Mouse (Mus musculus) ovary, postnatal 14 days (tissue): Measurements from ENCODE around the gene Ttc21a.
"Not testable (repeated sequence)": the region's sequence is repeated elsewhere in the genome, so short reads cannot be mapped to it uniquely, and the experiment has no call there.

Source experiments
- DNase-seq: peaks from one replicate; pipeline ENCODE4 v3.0.0; 2022; ENCODE audit warnings: low spot score

The Ttc21a gene

DNA sequence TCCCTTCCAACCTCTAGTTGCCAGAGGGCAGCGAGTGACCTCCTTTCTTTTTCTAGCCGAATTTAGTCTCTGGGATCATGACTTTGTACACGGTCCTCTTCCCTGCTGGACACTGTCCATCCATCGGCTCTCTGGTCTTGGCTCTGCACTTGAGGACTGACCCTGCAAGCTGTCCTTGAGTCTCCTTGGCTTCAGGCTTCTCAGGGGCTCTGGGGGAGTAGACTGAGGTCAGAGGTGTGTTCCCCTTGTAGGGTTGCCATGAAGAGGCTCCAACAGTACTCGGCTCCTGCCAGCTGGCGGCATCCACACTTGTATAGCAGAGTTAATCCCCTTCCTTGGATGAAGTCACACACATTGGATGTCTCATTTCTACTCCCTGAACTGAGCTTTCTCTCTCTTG lies 62.2 kb downstream of the Ttc21a start:
- no peak for DNase-seq

DNA sequence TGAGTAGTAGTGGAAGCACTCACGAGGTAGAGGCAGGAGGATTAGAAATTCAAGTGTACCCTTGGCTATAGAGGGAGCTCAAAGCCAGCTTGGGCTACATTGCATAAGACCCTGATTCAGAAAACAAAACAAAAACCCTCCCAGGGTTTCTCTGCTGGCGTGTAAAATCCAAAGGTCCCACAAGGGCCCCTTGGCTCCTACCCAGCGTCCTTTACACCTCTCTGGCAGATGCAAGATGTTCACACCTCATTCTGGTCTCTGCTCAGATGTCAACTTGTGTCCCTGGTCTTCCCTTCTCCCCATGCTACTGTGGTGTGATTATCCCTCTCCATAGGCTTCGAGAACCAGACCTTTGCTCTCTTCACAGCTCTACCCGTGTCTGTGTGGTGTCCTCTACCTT lies 63.4 kb downstream of the Ttc21a start:
- DNase-seq, result no peak

DNA sequence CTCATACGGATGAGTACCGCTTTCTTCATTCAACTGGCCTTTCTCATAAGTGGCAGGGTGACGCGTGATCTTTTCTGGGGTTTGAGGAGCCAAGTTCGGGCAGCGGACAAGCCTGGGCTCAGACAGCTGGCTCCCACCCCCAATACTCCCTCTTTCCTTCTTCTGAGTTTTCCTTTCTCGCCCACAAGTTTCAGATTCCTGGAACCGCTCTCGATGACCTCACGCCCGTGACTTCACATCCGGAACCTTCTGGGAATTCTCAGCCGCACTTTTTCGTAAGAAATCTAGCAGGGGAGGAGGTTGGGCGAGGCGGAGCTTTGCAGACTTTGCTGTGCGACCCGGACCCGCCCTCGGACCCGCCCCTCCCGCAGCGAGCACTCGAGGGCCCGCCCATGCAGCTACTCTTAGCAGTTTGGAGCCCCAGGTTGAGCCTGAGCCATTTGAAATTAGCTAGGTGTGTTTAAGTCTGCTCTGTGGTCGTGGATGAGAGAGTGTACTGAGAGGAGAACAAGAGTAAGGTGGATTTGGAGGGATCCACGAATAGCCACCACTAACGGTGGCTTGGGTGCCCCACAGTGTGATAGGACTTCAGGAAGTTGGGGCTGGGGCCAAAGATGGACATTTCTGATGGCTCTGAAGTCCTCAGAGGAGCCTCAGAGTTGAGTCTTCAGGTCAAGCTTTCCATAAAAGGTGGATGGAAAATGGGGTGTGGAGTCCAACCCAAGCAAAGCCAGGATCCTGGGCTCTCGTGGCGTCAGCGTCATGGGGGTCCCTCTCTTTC lies 64.7 kb downstream of the Ttc21a start:
- DNase-seq, result peak; percentile 66

DNA sequence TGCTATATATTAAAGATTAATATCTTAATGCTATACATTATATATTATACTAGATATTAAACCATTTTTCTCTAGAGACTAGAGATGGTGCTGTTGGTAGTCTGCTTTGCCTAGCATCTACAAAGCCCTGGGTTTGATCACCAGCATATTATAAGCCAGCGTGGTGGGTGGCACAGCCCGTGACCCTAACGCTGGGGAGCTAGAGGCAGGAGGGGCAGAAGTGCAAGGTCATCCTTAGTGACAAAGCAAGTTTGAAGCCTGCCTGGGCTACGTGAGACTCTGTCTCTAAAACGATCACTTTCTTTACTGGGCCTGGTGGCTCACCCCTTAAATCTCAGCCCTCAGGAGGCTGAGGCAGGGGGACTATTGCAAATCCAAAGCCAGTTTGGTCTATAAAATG lies 65.5 kb downstream of the Ttc21a start:
- DNase-seq, result no peak

DNA sequence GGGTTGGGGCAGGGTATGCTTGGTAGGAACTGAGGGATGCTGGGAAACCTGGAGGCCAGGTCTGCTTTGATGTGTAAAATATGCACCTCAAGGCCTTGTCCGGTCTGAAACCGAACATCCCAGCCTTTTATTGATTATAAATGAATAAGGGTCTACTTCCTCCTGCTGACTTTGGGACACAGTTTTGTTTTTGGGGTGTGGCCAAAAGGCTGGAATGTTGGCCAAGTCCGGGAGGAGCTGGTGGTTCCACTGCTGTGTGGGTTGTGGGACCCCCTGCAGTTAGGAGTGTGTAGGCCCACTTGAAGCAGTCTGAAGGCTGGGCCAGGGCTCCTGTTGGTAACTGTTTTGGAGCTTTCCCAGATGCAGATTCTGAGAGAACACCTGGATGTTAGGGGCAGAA lies 68.5 kb downstream of the Ttc21a start:
- no peak for DNase-seq

DNA sequence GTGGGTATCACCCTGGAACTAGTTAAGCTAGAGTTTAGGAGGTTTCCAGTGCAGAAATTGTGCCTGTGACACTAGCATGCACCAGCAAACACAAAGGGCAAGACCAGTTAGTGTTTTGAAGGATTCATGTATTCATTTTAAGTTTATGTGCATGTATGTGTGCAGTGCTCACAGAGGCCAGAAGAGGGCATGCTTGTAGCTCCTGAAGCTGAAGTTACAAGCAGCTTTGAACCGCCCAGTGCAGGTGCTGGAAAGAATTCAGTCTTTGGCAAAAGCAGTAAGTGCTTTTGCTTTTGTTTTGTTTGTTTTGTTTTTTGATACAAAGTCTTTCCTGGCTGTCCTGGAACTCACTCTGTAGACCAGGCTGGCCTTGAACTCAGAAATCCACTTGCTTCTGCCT lies 70.4 kb downstream of the Ttc21a start:
- no peak for DNase-seq

DNA sequence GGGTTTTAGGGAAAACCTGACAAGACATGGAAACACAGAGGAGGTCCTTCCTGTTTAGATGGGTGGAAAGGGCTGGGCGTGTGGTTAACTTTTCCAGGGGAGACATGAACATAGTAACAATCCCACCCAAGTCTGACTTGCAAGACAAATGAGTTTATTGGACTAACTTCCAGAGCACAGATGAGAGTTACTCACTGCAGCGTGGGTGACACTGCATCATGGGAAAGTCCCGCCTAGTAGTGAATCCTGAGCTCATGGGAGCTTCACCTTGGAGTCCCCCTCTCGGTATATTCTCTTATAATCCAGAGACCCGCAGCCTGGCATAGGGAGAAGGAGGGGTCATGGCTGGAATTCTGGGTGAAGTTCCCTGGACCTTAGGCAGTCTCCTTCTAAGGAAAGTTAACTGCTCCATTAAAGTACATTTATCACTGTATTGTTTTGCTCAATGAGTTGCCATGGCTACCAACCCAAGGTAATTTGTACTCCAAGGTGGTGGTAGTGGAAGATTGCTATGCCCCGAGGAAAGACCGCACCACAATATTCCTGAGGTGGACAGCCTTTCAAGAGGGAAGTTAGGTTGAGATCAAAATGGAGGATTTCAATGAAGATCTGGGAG lies 71.9 kb downstream of the Ttc21a start:
- DNase-seq, result no peak

DNA sequence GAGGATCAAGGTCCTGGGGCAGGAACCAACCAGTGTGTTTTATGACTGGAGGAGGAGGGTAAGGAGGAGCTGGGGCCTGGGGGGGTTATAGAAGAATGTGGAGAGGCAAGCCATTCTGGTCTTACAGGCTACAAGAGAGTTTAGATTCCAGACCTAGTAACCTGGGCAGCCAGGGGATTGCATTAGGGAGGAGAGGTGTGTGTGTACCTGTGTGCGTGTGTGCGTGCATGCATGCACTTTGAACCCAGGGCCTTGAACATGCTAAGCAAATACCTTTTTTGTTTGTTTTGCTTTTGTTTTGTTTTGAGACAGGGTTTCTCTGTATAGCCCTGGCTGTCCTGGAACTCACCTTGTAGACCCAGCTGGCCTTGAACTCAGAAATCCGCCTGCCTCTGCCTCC lies 72.5 kb downstream of the Ttc21a start:
- no peak for DNase-seq

DNA sequence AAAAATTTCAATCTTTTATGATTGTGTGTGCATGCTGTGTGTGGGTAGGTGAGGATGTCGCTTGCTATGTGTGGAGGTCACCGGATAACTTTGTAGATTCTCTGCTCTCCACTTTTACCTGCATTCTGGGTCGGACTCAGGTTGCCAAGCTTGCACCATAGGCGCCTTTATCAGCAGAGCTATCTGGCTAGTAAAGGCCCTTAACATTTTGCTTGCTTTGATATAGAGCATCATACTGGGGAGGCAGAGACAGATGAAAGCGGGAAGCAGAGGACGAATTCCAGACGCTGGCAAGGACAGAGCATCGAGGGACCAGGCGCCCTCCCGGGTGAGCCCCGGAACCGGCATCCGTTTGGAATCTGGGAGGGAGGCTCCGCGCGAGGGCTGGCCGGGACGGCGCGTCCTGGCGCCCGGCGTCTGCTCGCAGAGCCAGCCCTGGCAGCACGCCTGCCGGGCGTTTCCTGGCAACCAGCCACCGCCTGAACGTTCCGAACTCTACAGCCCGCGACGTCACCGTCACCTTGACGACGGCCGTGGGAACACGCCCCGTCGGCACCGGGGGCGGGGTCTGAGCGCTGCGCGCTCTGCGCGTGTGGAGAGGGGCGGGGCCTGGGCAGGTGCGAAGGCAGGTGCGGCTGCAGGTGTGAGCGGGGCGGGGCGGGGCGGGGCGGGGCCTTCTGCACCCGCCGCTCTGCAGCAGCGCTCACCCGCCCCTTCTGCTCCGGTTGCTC lies 73.5 kb downstream of the Ttc21a start:
- DNase-seq, result peak; percentile 100

DNA sequence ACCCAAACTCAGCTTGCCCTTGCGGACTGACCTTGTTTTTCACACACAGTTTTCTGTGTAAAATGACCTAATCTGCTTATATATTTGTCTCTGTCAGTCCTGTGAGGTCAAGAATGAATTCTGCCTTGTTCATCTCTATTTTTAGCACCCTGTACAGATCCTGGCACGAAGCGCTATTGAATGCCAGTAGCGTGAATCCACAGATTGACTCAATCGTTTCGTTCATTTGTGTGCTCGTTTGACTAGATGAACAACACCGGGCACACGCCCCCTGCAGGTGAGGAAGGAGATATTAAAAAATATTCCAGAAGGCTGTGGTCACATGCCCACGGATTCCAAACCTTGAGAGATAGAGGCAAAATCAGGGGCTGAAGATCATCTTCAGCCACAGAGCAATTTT lies 74.1 kb downstream of the Ttc21a start:
- DNase-seq, result peak; percentile 49

DNA sequence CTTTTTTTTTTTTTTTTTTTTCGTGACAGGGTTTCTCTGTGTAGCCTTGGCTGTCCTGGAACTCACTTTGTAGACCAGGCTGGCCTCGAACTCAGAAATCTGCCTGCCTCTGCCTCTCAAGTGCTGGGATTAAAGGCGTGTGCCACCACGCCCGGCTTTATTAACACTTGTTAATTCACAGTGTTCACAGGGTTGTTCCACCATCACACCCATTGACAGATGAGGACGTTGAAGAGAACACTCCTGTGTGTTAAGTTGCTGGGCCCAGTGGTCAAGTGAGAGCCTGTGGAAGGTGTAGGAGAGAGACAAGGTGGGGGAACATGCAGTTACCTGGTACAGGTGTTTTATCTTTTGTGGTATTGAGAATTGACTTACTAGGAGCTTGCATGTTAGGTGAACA lies 74.8 kb downstream of the Ttc21a start:
- DNase-seq, result not testable (repeated sequence)

DNA sequence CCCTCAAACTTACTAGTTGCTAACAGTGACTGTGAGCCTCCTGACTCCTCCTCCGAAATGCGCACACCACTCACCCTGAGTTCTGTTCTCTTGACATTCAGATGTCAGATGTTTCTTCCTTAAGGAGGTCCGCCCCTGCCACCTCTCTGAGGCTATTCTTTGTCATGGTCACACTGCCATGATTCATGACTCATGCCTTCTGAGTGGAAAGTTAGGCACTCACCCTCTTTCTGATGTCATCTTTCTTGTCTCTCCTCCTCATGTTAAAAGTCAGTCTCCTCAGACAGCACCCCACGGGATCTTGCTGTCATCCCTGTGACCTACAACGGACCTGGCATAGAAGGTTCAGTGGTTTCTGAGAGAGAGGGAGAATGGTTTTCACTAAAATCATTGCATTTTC lies 75.4 kb downstream of the Ttc21a start:
- DNase-seq, result no peak

DNA sequence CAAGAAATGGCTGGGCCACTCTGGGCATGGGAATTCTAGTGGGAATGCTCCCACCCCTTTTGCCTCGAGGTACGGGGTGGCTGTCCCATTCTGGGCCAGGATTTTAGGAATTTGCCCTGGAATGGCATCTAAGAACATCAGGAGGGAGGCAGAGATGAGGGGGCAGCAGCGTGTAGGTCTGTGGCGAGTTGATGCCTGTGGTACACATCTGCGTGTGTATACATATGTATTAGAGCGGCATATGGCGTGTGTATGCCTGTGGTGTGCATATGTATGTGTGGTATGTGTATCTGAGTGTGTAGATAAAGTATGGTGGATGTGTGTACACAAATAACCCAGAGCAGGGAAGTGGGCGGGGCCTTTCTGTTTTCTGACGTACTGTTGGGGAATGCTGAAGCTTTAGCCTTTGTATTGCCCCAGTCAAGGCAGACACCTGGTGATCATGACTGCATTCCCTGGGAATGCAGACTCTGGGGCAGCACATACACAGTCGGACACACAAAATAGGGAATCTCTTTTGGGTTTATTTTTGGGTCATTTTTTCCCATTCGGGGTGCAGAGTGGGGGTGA lies 75.9 kb downstream of the Ttc21a start:
- no peak for DNase-seq

DNA sequence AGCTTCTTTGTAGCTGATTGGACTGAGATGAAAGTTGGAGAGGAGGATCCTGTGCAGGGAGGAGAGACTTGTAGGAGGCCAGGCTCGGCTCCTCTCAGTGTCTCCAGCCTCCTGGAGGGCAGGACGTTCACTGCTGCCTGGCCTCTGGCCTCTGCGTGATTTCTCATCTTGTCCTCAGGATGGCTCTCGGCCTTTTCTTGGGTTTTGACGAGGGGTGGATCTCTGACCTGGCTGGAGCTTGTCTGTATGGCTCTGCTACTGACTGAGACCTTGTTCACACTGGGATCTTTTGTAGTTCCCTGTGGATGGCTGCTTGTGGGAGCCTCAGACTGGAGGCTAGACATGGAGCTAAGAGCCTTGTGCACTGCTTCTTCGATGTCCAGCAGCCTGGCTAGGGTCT lies 77.4 kb downstream of the Ttc21a start:
- DNase-seq, result no peak

DNA sequence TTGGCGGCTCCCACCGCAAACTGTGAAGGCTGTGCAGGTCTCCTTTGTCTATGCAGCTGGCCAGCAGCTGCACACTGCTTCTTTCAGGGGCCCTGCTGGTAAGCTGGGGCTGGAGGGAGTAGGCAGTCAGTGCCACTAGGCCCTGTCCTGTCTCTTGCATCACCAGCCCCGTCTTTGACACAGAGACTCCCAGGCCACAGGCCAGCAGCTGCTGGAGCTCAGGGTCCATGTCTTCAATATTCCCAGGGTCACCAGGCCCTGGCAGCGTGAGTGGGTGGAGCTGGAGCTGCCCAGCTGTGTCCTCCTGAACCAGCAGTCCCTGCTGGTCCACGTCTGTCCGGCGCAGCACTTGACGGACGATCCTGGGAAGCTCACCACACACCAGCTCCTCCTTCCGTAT lies 79.5 kb downstream of the Ttc21a start:
- no peak for DNase-seq
